Mouse (Mus musculus): ENCODE measurements at regions not wholly inside any gene's neighbourhood (a gene's known extent, or its start where the extent isn't known, plus 50 kb on each side); places are given as distances from the start of the nearest gene placed in this dataset.

- TF ChIP-seq CTCF (conservative IDR thresholded peaks at IDR 0.05; ENCODE audit: low read length) (no peak), POU5F1 (IDR thresholded peaks at IDR 0.05; ENCODE audit: borderline replicate concordance, low read length) (no peak)
Measured at GRCm38 (mm10) chr9:61527491-61528056, 155.4 kb downstream of the Tle3 start.

Measured in E14TG2a.4 (cell line).